Mouse (Mus musculus) Patski (cell line): ENCODE measurements around the gene Sept4. TPM values are rescaled to one million over a fixed set of nuclear protein-coding genes. Genes with fewer than 3 reads are reported as not detected.

Experiments used
- ATAC-seq: fragments of 100-300 bp; one replicate; pipeline ENCODE4 v1.8.0; 2021
- CTCF ChIA-PET: fragments of 350-600 bp; sonication (Branson Sonifier 250); formaldehyde crosslinking; loops from one replicate; lab custom pipeline; 2022; ENCODE audit warnings: inconsistent platforms; lab: Charles Lee
- POLR2A ChIA-PET: fragments of 350-600 bp; sonication (Branson Sonifier 250); formaldehyde crosslinking; loops from one replicate; lab custom pipeline; 2022; ENCODE audit warnings: antibody characterized with exemption, inconsistent platforms; lab: Charles Lee
- DNase-seq: peaks from one replicate; pipeline ENCODE4 v3.0.0-alpha.2; 2011; ENCODE audit warnings: low read depth, low spot score
- H3K27me3 ChIP-seq: fragments of 371-371 bp; one replicate; pipeline ENCODE4 v1.5.1; 2021
- CTCF ChIP-seq: fragments of 100-300 bp; IDR thresholded peaks from one replicate; pipeline ENCODE4 v1.5.1; 2021
- in situ Hi-C: fragments of 300-500 bp; cut with MboI; formaldehyde crosslinking; loops from 3 replicates; pipeline ENCODE4 v1.11.1; 2018; ENCODE audit warnings: low pct_unique_long_range_greater_than_20kb, mixed read lengths
- polyA plus RNA-seq: library from polyadenylated mRNA; unstranded; gene quantifications from one replicate; pipeline ENCODE4 v1.2.3, GENCODE M21; 2021

The Sept4 gene
- polyA plus RNA-seq, 1 experiment from 2014 or later = 458 TPM

GRCm38 (mm10) chr11:87616790-87617474, 48.2 kb downstream of the Sept4 start, which contains the start of gene Hsf5:
Gene Hsf5, plus strand, starts transcription at chr11:87617164.
- POLR2A ChIA-PET = no interaction called here
- no peak for TF ChIP-seq CTCF
- in situ Hi-C loops = no loop called here
- no peaks in the 10 kb centered on the region for H3K27me3 ChIP-seq
- DNase-seq (no peak), ATAC-seq (no peak)
- CTCF ChIA-PET = interaction anchor here (1.3 kb wide), 1 partner anchor 16 kb away, joined by 3 read pairs; no protein-coding TSS in a partner anchor

- no peak for TF ChIP-seq CTCF
- ATAC-seq = no peak
- DNase-seq = no peak
- in situ Hi-C loops = no loop called here
- ChIA-PET CTCF (no interaction called here), POLR2A (no interaction called here)
- H3K27me3 ChIP-seq = no peaks in the 10 kb centered on the region
Observed at GRCm38 (mm10) chr11:87617606-87618005, 48.9 kb downstream of the Sept4 start.

GRCm38 (mm10) chr11:87623160-87623559, 54.5 kb downstream of the Sept4 start:
- ChIA-PET CTCF (no interaction called here), POLR2A (no interaction called here)
- peak; percentile 69 for ATAC-seq
- no peak for TF ChIP-seq CTCF
- H3K27me3 ChIP-seq = no peaks in the 10 kb centered on the region
- DNase-seq = peak; percentile 39
- in situ Hi-C loops = no loop called here

- ATAC-seq = no peak
- CTCF ChIA-PET = interaction anchor here (1.9 kb wide), 1 partner anchor 9 kb away, joined by 7 read pairs; no protein-coding TSS in a partner anchor
- in situ Hi-C loops = no loop called here
Observed at GRCm38 (mm10) chr11:87629859-87630258, 61.2 kb downstream of the Sept4 start.

DNA sequence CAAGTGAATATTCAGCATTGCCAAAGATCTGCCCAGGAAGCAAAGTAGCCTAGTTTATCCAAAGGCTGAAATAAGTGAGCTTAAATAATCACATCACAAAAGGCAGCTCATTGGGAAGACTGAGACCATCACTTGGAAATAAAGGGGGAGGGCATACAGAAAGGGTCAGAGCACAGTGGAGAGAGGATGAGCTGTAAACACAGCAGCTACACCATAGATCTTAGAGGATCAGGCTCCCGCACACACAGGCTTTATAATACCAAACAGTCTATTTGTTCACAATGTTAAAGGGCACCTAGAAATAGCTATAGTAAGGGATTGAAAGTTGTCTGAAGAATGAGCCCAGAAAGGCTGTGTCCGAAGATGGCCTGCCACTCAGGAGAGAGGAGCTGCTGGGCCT, 70.1 kb downstream of the Sept4 start:
- in situ Hi-C loops = no loop called here
- no peak for ATAC-seq
- TF ChIP-seq CTCF = no peak
- DNase-seq = no peak
- H3K27me3 ChIP-seq = no peaks in the 10 kb centered on the region
- POLR2A ChIA-PET = interaction anchor here (0.6 kb wide), 1 partner anchor 14 kb away, joined by 3 read pairs; no protein-coding TSS in a partner anchor
- CTCF ChIA-PET = interaction anchor here (1.7 kb wide), 1 partner anchor 9 kb away, joined by 5 read pairs; no protein-coding TSS in a partner anchor

More at GRCm38 (mm10) chr11:87629859-87630258, 61.2 kb downstream of the Sept4 start:
- no peaks in the 10 kb centered on the region for H3K27me3 ChIP-seq
- peak; percentile 59 for TF ChIP-seq CTCF
- no peak for DNase-seq
- POLR2A ChIA-PET = no interaction called here

DNA sequence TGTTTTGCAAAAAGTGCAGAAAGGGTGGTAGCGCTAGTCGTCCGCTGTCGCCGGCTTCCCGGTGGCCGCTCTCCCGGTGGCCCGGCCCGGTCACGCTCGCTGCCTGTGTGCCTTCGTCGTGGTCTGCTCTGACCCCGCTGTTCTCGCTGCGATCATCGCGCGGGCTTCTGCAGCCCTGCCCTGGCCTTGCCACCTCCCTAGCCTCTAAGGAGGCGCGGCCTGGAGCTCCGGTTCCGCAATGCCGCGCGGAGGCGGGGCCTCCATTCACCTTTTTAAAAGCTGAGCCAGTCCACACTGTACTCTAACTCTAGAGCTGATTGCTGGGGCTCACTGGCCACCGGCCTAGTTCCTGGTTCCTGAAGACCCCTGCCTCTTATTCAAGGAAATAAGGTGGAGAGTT, 70.5 kb downstream of the Sept4 start:
- no peak for TF ChIP-seq CTCF
- DNase-seq = no peak
- ChIA-PET POLR2A (interaction anchor here (0.6 kb wide), 1 partner anchor 15 kb away, joined by 3 read pairs; no protein-coding TSS in a partner anchor), CTCF (interaction anchor here (1.7 kb wide), 1 partner anchor 8 kb away, joined by 5 read pairs; no protein-coding TSS in a partner anchor)
- no peaks in the 10 kb centered on the region for H3K27me3 ChIP-seq
- in situ Hi-C loops = no loop called here
- no peak for ATAC-seq

Other genes starting within 250 kb of the Sept4 start
- gene Ppm1e, start 209.9 kb upstream of the Sept4 start, polyA plus RNA-seq = 0.35 TPM
- 7.6 TPM for gene Rad51c, start 163.9 kb upstream of the Sept4 start, polyA plus RNA-seq
- gene Tex14, start 163.8 kb upstream of the Sept4 start, polyA plus RNA-seq = 0.24 TPM
- not detected for gene Gm11492, start 2.2 kb upstream of the Sept4 start, polyA plus RNA-seq
- 53.2 TPM for gene Mtmr4, start 23.3 kb downstream of the Sept4 start, polyA plus RNA-seq
- gene Hsf5, start 48.3 kb downstream of the Sept4 start, polyA plus RNA-seq = 0.04 TPM
- 6.0 TPM for gene Rnf43, start 93.8 kb downstream of the Sept4 start, polyA plus RNA-seq
- gene Supt4a, start 168.6 kb downstream of the Sept4 start, polyA plus RNA-seq = 99.6 TPM
- gene Tspoap1, start 191.6 kb downstream of the Sept4 start, polyA plus RNA-seq = 9.5 TPM
- not detected for gene Mpo, start 224.7 kb downstream of the Sept4 start, polyA plus RNA-seq